Mouse (Mus musculus) CH12.LX (cell line): ENCODE measurements around the gene Slc38a3. TPM values are rescaled to one million over a fixed set of nuclear protein-coding genes. Genes with fewer than 3 reads are reported as not detected.

Experiments
- DNase-seq: peaks from one replicate; pipeline ENCODE4 v3.0.0-alpha.2; 2013; ENCODE audit errors: extremely low read depth
- H3K27ac ChIP-seq: 2 replicates; pipeline ENCODE4 v1.5.1; 2012; ENCODE audit warnings: low read depth, mild to moderate bottlenecking, control low read depth, moderate library complexity; ENCODE audit not compliant: insufficient read depth
- H3K27me3 ChIP-seq: replicated peaks from 2 replicates; pipeline ENCODE3; 2012; ENCODE audit warnings: inconsistent platforms
- H3K36me3 ChIP-seq, 2 experiments: replicated peaks in 1 of 2; 2 replicates each; pipeline versions ENCODE3 to v1.6.1; 2012; ENCODE audit warnings: inconsistent platforms in 1 of 2, low read length in 1 of 2, mild to moderate bottlenecking in 1 of 2, mixed read lengths in 1 of 2, moderate library complexity in 1 of 2; ENCODE audit not compliant: control insufficient read depth in 1 of 2, insufficient read depth in 1 of 2
- H3K4me1 ChIP-seq, 2 experiments: 2 replicates each; pipeline ENCODE4 v1.6.1; 2012; ENCODE audit warnings: inconsistent platforms in 1 of 2, moderate library complexity in 1 of 2; ENCODE audit not compliant: insufficient read depth in 2 of 2, control insufficient read depth in 1 of 2
- H3K4me2 ChIP-seq: 2 replicates; pipeline ENCODE4 v1.6.1; 2012; ENCODE audit warnings: low read depth, mild to moderate bottlenecking, control low read depth; ENCODE audit not compliant: poor library complexity, insufficient read depth, severe bottlenecking
- H3K4me3 ChIP-seq, 3 experiments: fragments of 150-350 bp in 1 of 3; sonication (generic) in 1 of 3; replicated peaks in 1 of 3; 2 replicates each; pipeline versions ENCODE3 to v1.5.1; 2011 to 2012; ENCODE audit warnings: low read depth in 2 of 3, low read length in 2 of 3, mild to moderate bottlenecking in 2 of 3, moderate library complexity in 2 of 3, control low read depth in 1 of 3, improper control_type of control experiment in 1 of 3, inconsistent platforms in 1 of 3, mixed read lengths in 1 of 3; ENCODE audit not compliant: poor library complexity in 1 of 3
- H3K79me2 ChIP-seq: replicated peaks from 2 replicates; pipeline ENCODE4 v1.6.1; 2012; ENCODE audit warnings: mild to moderate bottlenecking, moderate library complexity; ENCODE audit not compliant: control insufficient read depth, poor library complexity, insufficient read depth, severe bottlenecking; ENCODE audit errors: extremely low read depth
- H3K9ac ChIP-seq: 2 replicates; pipeline ENCODE4 v1.6.1; 2012; ENCODE audit warnings: low read depth, mild to moderate bottlenecking, control low read depth, moderate library complexity; ENCODE audit not compliant: insufficient read depth
- H3K9me3 ChIP-seq: replicated peaks from 2 replicates; pipeline ENCODE3; 2012; ENCODE audit warnings: low read length, inconsistent platforms, mixed read lengths
- CHD1 ChIP-seq: IDR thresholded peaks from 2 replicates; pipeline ENCODE4 v1.6.1; 2012; ENCODE audit warnings: low read depth, low read length, improper control_type of control experiment, inconsistent platforms
- CTCF ChIP-seq, 2 experiments: IDR thresholded peaks in 1 of 2; conservative IDR thresholded peaks in 1 of 2; 2 replicates each; pipeline ENCODE4 v1.5.1; 2011 to 2012; ENCODE audit warnings: low read depth in 2 of 2, low read length in 2 of 2, improper control_type of control experiment in 1 of 2, inconsistent platforms in 1 of 2, mild to moderate bottlenecking in 1 of 2, moderate library complexity in 1 of 2
- ELF1 ChIP-seq: IDR thresholded peaks from 2 replicates; pipeline ENCODE4 v1.6.1; 2014; ENCODE audit warnings: low read depth, mild to moderate bottlenecking, inconsistent platforms, low read length, improper control_type of control experiment
- HCFC1 ChIP-seq: IDR thresholded peaks from 2 replicates; pipeline ENCODE4 v1.6.1; 2012; ENCODE audit warnings: low read depth, mild to moderate bottlenecking, inconsistent platforms, low read length, improper control_type of control experiment
- JUN ChIP-seq: IDR thresholded peaks from 2 replicates; pipeline ENCODE4 v1.6.1; 2011; ENCODE audit warnings: low read depth, mild to moderate bottlenecking, low read length, improper control_type of control experiment, moderate library complexity; ENCODE audit not compliant: insufficient read depth
- JUND ChIP-seq: conservative IDR thresholded peaks from 2 replicates; pipeline ENCODE4 v1.6.1; 2011; ENCODE audit warnings: low read depth, low read length, improper control_type of control experiment
- MAZ ChIP-seq: IDR thresholded peaks from 2 replicates; pipeline ENCODE4 v1.6.1; 2012; ENCODE audit warnings: low read depth, mild to moderate bottlenecking, inconsistent platforms, low read length, improper control_type of control experiment, moderate library complexity
- MEF2A ChIP-seq: IDR thresholded peaks from 2 replicates; pipeline ENCODE4 v1.6.1; 2014; ENCODE audit warnings: low read depth, mild to moderate bottlenecking, inconsistent platforms, low read length, improper control_type of control experiment, borderline replicate concordance
- MXI1 ChIP-seq: IDR thresholded peaks from 2 replicates; pipeline ENCODE4 v1.6.1; 2011; ENCODE audit warnings: mild to moderate bottlenecking, low read depth, low read length, improper control_type of control experiment
- MYC ChIP-seq: IDR thresholded peaks from 2 replicates; pipeline ENCODE4 v1.6.1; 2011; ENCODE audit warnings: low read depth, mild to moderate bottlenecking, improper control_type of control experiment, low read length
- NRF1 ChIP-seq: IDR thresholded peaks from 2 replicates; pipeline ENCODE4 v1.6.1; 2014; ENCODE audit warnings: low read depth, mild to moderate bottlenecking, inconsistent platforms, low read length, improper control_type of control experiment, moderate library complexity
- POLR2AphosphoS2 ChIP-seq: IDR thresholded peaks from 2 replicates; pipeline ENCODE4 v1.6.1; 2011; ENCODE audit warnings: low read depth, low read length, improper control_type of control experiment
- RCOR1 ChIP-seq: conservative IDR thresholded peaks from 2 replicates; pipeline ENCODE4 v1.6.1; 2012; ENCODE audit warnings: low read depth, mild to moderate bottlenecking, inconsistent platforms, low read length, improper control_type of control experiment
- TCF12 ChIP-seq: IDR thresholded peaks from 2 replicates; pipeline ENCODE4 v1.6.1; 2014; ENCODE audit warnings: low read depth, mild to moderate bottlenecking, inconsistent platforms, low read length, improper control_type of control experiment
- USF1 ChIP-seq: IDR thresholded peaks from 2 replicates; pipeline ENCODE4 v1.6.1; 2014; ENCODE audit warnings: low read depth, mild to moderate bottlenecking, inconsistent platforms, low read length, improper control_type of control experiment
- ZKSCAN1 ChIP-seq: IDR thresholded peaks from 2 replicates; pipeline ENCODE4 v1.6.1; 2012; ENCODE audit warnings: low read depth, inconsistent platforms, low read length, improper control_type of control experiment, borderline replicate concordance
- ZNF384 ChIP-seq: IDR thresholded peaks from 2 replicates; pipeline ENCODE4 v1.6.1; 2012; ENCODE audit warnings: low read depth, low read length, improper control_type of control experiment, inconsistent platforms
- dilution Hi-C: fragments of 300-500 bp; cut with MboI; formaldehyde crosslinking; loops from 2 replicates; pipeline ENCODE4 v1.14.3; 2020; ENCODE audit warnings: low sequenced_read_pairs; ENCODE audit not compliant: extremely low pct_unique_long_range_greater_than_20kb, extremely low pct_ligation_motif_present
- in situ Hi-C: fragments of 300-500 bp; cut with MboI; formaldehyde crosslinking; loops from 3 replicates; pipeline ENCODE4 v1.14.3; 2019; ENCODE audit warnings: low sequenced_read_pairs, low pct_ligation_motif_present, low pct_unique_long_range_greater_than_20kb, mixed read lengths
- polyA plus RNA-seq: library from polyadenylated mRNA; unstranded; fragments of >175 nt; gene quantifications from 2 replicates; pipeline ENCODE4 v1.2.1, GENCODE M21; 2012; ENCODE audit warnings: low read depth; ENCODE audit not compliant: insufficient read length
- total RNA-seq, 2 experiments: library from RNA; depleted of rRNA; stranded (reverse); fragments of 300-350 nt in 1 of 2; fragments of >200 nt in 1 of 2; gene quantifications; 2 replicates each; pipeline ENCODE4 v1.2.3; 2012 to 2014

Slc38a3 gene
- total and polyA plus RNA-seq, 3 experiments, result 0.04 TPM; not detected in 2

DNA sequence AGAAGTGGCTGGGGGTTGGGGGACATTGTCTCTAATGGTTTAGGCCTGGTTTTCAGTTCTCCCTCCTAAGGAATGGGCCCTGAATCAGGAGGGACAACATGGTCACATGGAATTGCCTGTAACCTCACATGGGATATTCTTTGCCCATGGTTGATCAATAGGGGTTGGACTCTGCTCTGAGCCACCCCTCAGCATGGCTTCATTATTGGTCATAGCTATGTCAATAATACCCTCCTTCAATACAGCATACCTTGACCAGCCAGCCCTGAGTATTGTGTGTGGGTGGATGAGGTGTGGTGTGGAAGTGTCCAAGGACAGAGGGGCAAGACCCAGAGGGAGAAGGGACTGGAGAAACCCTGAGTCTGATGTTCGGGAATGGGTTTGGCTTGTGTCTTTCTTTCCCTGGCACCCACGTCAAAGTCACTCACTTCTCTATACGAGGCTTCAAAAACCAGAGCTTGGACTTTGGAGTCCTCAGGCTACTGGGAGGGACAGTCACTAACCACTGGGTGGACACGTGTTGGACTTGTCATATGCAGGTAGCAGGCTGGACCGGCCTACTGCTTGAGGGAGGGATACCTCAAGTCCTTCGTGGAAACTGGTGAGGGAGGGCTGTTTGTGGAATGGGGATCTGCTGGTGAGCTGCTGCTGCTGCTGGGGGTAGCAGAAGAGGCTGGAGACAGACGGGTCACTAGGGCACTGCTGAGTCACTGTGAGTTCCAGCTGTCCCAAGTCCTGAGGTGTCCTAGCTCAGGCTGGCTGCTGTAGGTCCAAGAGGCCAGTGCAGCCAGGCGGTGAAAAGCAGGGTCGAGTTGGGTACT lies 5.5 kb upstream of the Slc38a3 start:
- peaks cover 81% of the 10 kb centered on the region for H3K27me3 ChIP-seq
- no peak for DNase-seq
- H3K27ac ChIP-seq, result no peak overlapping the region
- dilution Hi-C loops, result no loop called here
- no peak overlapping the region for H3K4me2 ChIP-seq
- in situ Hi-C loops, result loop anchor here (5.0 kb wide), 1 partner anchor 33 kb away; no protein-coding TSS in a partner anchor
- TF ChIP-seq ELF1 (no peak), TCF12 (no peak), MEF2A (no peak), MYC (no peak), ZKSCAN1 (no peak), JUN (no peak), JUND (no peak), HCFC1 (no peak), RCOR1 (no peak), CHD1 (no peak), MXI1 (no peak), NRF1 (no peak), USF1 (no peak)
- no peak overlapping the region for H3K4me3 ChIP-seq
- H3K9me3 ChIP-seq, result no peaks in the 10 kb centered on the region
- H3K36me3 ChIP-seq, result no peaks in the 10 kb centered on the region
- no peak overlapping the region for H3K9ac ChIP-seq
- peaks cover 8 to 25% of the 10 kb centered on the region in 2 experiments for H3K4me1 ChIP-seq
- H3K79me2 ChIP-seq, result no peaks in the 10 kb centered on the region

DNA sequence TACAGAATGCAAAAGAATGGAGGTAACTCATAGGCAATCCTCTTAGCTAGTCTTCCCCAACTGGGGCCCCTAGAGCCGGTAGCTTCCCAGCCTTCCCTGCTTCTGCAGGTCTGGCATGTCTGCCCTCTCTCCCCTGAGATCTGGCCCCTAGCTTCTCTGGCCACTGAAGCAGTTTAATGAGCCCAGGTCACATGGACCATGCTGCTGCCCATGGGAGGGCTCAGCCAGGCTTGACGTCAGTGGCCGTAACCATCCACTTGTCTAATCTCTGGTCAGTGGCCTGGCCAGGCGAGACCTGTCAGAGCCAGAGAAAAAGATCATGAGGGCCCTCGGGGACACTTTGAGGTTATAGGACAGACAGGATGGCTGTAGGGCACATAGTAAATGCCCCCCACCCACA lies 929 bp upstream of the Slc38a3 start:
- H3K27me3 ChIP-seq, result peaks cover 91% of the 10 kb centered on the region
- H3K9ac ChIP-seq, result no peak overlapping the region
- H3K4me3 ChIP-seq, result no peak overlapping the region
- in situ Hi-C loops, result no loop called here
- no peaks in the 10 kb centered on the region for H3K79me2 ChIP-seq
- H3K4me1 ChIP-seq, result no peaks in the 10 kb centered on the region; a peak in 1 of 4 replicates
- TF ChIP-seq ZNF384 (no peak), NRF1 (no peak), CTCF (conservative IDR thresholded peaks at IDR 0.05 in 1 of 2, IDR thresholded peaks at IDR 0.05 in 1 of 2; ENCODE audit: low read depth in 2 of 2, low read length in 2 of 2) (no peak), POLR2AphosphoS2 (no peak), MAZ (no peak)
- H3K4me2 ChIP-seq, result no peak overlapping the region
- no peak overlapping the region for H3K27ac ChIP-seq
- DNase-seq, result no peak
- dilution Hi-C loops, result no loop called here
- H3K36me3 ChIP-seq, result no peaks in the 10 kb centered on the region
- no peaks in the 10 kb centered on the region for H3K9me3 ChIP-seq
